Mouse (Mus musculus) MEL (cell line): ENCODE data around the gene Lig1. TPM values are rescaled to one million over a fixed set of nuclear protein-coding genes. Genes with fewer than 3 reads are reported as not detected.
A peak's percentile ranks its signal among the peaks of the same experiment; 100 is the strongest.

Source experiments
- DNase-seq: peaks from one replicate; pipeline ENCODE4 v3.0.0; 2011; ENCODE audit warnings: low read depth, low spot score
- H3K27ac ChIP-seq: 2 replicates; pipeline ENCODE4 v1.5.1; 2012; ENCODE audit warnings: low read depth, mild to moderate bottlenecking, control low read depth, low read length, moderate library complexity; ENCODE audit not compliant: control insufficient read depth
- H3K27me3 ChIP-seq, 2 experiments: fragments of 150-350 bp in 1 of 2; sonication (generic) in 1 of 2; 2 replicates each; pipeline ENCODE4 v1.6.1; 2012; ENCODE audit warnings: low read length in 2 of 2, mild to moderate bottlenecking in 2 of 2, improper control_type of control experiment in 1 of 2, moderate library complexity in 1 of 2; ENCODE audit not compliant: insufficient read depth in 2 of 2, control insufficient read depth in 1 of 2
- H3K36me3 ChIP-seq, 2 experiments: 2 replicates each; pipeline ENCODE4 v1.6.1; 2012 to 2014; ENCODE audit warnings: low read length in 2 of 2, improper control_type of control experiment in 1 of 2, inconsistent platforms in 1 of 2, mild to moderate bottlenecking in 1 of 2; ENCODE audit not compliant: insufficient read depth in 2 of 2, control insufficient read depth in 1 of 2
- H3K4me1 ChIP-seq, 2 experiments: fragments of 150-350 bp in 1 of 2; sonication (generic) in 1 of 2; 2 replicates each; pipeline ENCODE4 v1.6.1; 2012; ENCODE audit warnings: low read length in 2 of 2, improper control_type of control experiment in 1 of 2, mild to moderate bottlenecking in 1 of 2; ENCODE audit not compliant: insufficient read depth in 2 of 2, control insufficient read depth in 1 of 2
- H3K4me3 ChIP-seq, 2 experiments: fragments of 150-350 bp in 1 of 2; sonication (generic) in 1 of 2; 2 replicates each; pipeline ENCODE4 v1.5.1; 2012; ENCODE audit warnings: low read depth in 2 of 2, low read length in 2 of 2, mild to moderate bottlenecking in 2 of 2, moderate library complexity in 2 of 2, control low read depth in 1 of 2, improper control_type of control experiment in 1 of 2; ENCODE audit not compliant: control insufficient read depth in 1 of 2, insufficient read depth in 1 of 2
- H3K79me2 ChIP-seq: 2 replicates; pipeline ENCODE4 v1.6.1; 2012; ENCODE audit warnings: mild to moderate bottlenecking, low read length, moderate library complexity; ENCODE audit not compliant: control insufficient read depth, poor library complexity, insufficient read depth
- H3K9ac ChIP-seq: 2 replicates; pipeline ENCODE4 v1.6.1; 2012; ENCODE audit warnings: low read depth, mild to moderate bottlenecking, control low read depth, low read length, moderate library complexity; ENCODE audit not compliant: control insufficient read depth, poor library complexity, severe bottlenecking
- H3K9me3 ChIP-seq: fragments of 150-350 bp; sonication (generic); replicated peaks from 2 replicates; pipeline ENCODE4 v1.6.1; 2012; ENCODE audit warnings: mild to moderate bottlenecking, low read length, improper control_type of control experiment, moderate library complexity; ENCODE audit not compliant: insufficient read depth
- BHLHE40 ChIP-seq: IDR thresholded peaks from 2 replicates; pipeline ENCODE4 v1.6.1; 2012; ENCODE audit warnings: low read depth, mild to moderate bottlenecking, inconsistent platforms, low read length, improper control_type of control experiment, borderline replicate concordance
- CHD2 ChIP-seq: IDR thresholded peaks from 2 replicates; pipeline ENCODE4 v1.6.1; 2011; ENCODE audit warnings: low read length, improper control_type of control experiment
- ELF1 ChIP-seq: IDR thresholded peaks from 2 replicates; pipeline ENCODE4 v1.6.1; 2014; ENCODE audit warnings: low read depth, mild to moderate bottlenecking, inconsistent platforms, low read length, improper control_type of control experiment, moderate library complexity
- EP300 ChIP-seq, 2 experiments: IDR thresholded peaks; 2 replicates each; pipeline ENCODE4 v1.6.1; 2011; ENCODE audit warnings: improper control_type of control experiment in 2 of 2, low read length in 2 of 2, low read depth in 1 of 2, mild to moderate bottlenecking in 1 of 2
- GABPA ChIP-seq: IDR thresholded peaks from 2 replicates; pipeline ENCODE4 v1.6.1; 2012; ENCODE audit warnings: low read depth, mild to moderate bottlenecking, inconsistent platforms, low read length, improper control_type of control experiment, moderate library complexity
- HCFC1 ChIP-seq: IDR thresholded peaks from 2 replicates; pipeline ENCODE4 v1.6.1; 2012; ENCODE audit warnings: low read depth, mild to moderate bottlenecking, inconsistent platforms, low read length, improper control_type of control experiment, moderate library complexity
- JUND ChIP-seq: IDR thresholded peaks from 2 replicates; pipeline ENCODE4 v1.6.1; 2011; ENCODE audit warnings: low read depth, mild to moderate bottlenecking, improper control_type of control experiment, low read length
- MAZ ChIP-seq: IDR thresholded peaks from 2 replicates; pipeline ENCODE4 v1.6.1; 2012; ENCODE audit warnings: low read depth, mild to moderate bottlenecking, inconsistent platforms, low read length, improper control_type of control experiment
- NELFE ChIP-seq: IDR thresholded peaks from 2 replicates; pipeline ENCODE4 v1.6.1; 2011; ENCODE audit warnings: low read depth, low read length, improper control_type of control experiment
- POLR2AphosphoS2 ChIP-seq: IDR thresholded peaks from 2 replicates; pipeline ENCODE4 v1.6.1; 2011; ENCODE audit warnings: low read length, improper control_type of control experiment
- RAD21 ChIP-seq: IDR thresholded peaks from 2 replicates; pipeline ENCODE4 v1.6.1; 2011; ENCODE audit warnings: mild to moderate bottlenecking, low read depth, low read length, improper control_type of control experiment
- RCOR1 ChIP-seq: IDR thresholded peaks from 2 replicates; pipeline ENCODE4 v1.6.1; 2012; ENCODE audit warnings: low read depth, mild to moderate bottlenecking, inconsistent platforms, low read length, improper control_type of control experiment
- SIN3A ChIP-seq: IDR thresholded peaks from 2 replicates; pipeline ENCODE4 v1.6.1; 2012; ENCODE audit warnings: low read length, improper control_type of control experiment, inconsistent platforms
- SMC3 ChIP-seq: IDR thresholded peaks from 2 replicates; pipeline ENCODE4 v1.6.1; 2011; ENCODE audit warnings: low read depth, low read length, improper control_type of control experiment
- TCF12 ChIP-seq: IDR thresholded peaks from 2 replicates; pipeline ENCODE4 v1.6.1; 2014; ENCODE audit warnings: low read depth, mild to moderate bottlenecking, inconsistent platforms, low read length, improper control_type of control experiment, moderate library complexity
- UBTF ChIP-seq: IDR thresholded peaks from 2 replicates; pipeline ENCODE4 v1.6.1; 2012; ENCODE audit warnings: low read depth, mild to moderate bottlenecking, inconsistent platforms, low read length, improper control_type of control experiment, moderate library complexity, borderline replicate concordance; ENCODE audit not compliant: insufficient read depth
- USF1 ChIP-seq: IDR thresholded peaks from 2 replicates; pipeline ENCODE4 v1.6.1; 2014; ENCODE audit warnings: low read depth, mild to moderate bottlenecking, inconsistent platforms, low read length, improper control_type of control experiment, moderate library complexity
- ZKSCAN1 ChIP-seq: IDR thresholded peaks from 2 replicates; pipeline ENCODE4 v1.6.1; 2012; ENCODE audit warnings: low read depth, mild to moderate bottlenecking, inconsistent platforms, low read length, improper control_type of control experiment, moderate library complexity
- ZMIZ1 ChIP-seq: IDR thresholded peaks from 2 replicates; pipeline ENCODE4 v1.6.1; 2012; ENCODE audit warnings: low read depth, mild to moderate bottlenecking, inconsistent platforms, low read length, improper control_type of control experiment, moderate library complexity
- polyA plus RNA-seq, 2 experiments: library from polyadenylated mRNA; stranded (reverse) in 1 of 2; unstranded in 1 of 2; fragments of >175 nt in 1 of 2; fragments of >200 nt in 1 of 2; gene quantifications; 2 replicates each; pipeline versions ENCODE4 v1.2.1 to v1.2.4; 2012; ENCODE audit warnings: low replicate concordance in 2 of 2, low read depth in 1 of 2; ENCODE audit not compliant: insufficient read length in 2 of 2, insufficient read depth in 1 of 2, missing spikeins in 1 of 2
- total RNA-seq: library from RNA; depleted of rRNA; stranded (reverse); fragments of 300-350 nt; gene quantifications from 2 replicates; pipeline ENCODE4 v1.2.3, GENCODE M21; 2012; rRNA removed

Lig1 gene
- total RNA-seq (63.1 and 67.2 TPM in 2 replicates), polyA plus RNA-seq (100 to 1,000 TPM; 187 to 570 TPM)

- Histone ChIP-seq H3K9me3 (no peaks in the 10 kb centered on the region), H3K27me3 (no peaks in the 10 kb centered on the region), H3K27ac (peak within 1 kb of the TSS; percentile 84), H3K9ac (peak within 1 kb of the TSS; percentile 86), H3K79me2 (peaks cover 8% of the 10 kb centered on the region), H3K4me1 (peaks cover 2 to 14% of the 10 kb centered on the region in 2 experiments), H3K36me3 (peaks cover 0 to 10% of the 10 kb centered on the region in 2 experiments; a peak in 3 of 4 replicates), H3K4me3 (peak within 1 kb of the TSS; percentile 76 to 79)
- no peak for TF ChIP-seq SIN3A
- no peak for TF ChIP-seq ZMIZ1
- no peak for TF ChIP-seq NELFE
- TF ChIP-seq ELF1, result no peak
- no peak for TF ChIP-seq RCOR1
- TF ChIP-seq CHD2, result no peak
- TF ChIP-seq USF1, result no peak
- TF ChIP-seq SMC3, result no peak
- no peak for TF ChIP-seq TCF12
- no peak for TF ChIP-seq UBTF
- no peak for TF ChIP-seq JUND
- TF ChIP-seq GABPA, result no peak
- TF ChIP-seq ZKSCAN1, result no peak
- TF ChIP-seq MAZ, result no peak
- TF ChIP-seq POLR2AphosphoS2, result no peak
- TF ChIP-seq RAD21, result no peak
- no peak for TF ChIP-seq HCFC1
- TF ChIP-seq BHLHE40, result no peak
- no peak for DNase-seq
These were observed at the start of gene Lig1 for GRCm38 (mm10) chr7:13277081-13277480. Gene Lig1 (plus strand): TSS chr7:13277283.

- H3K27me3 ChIP-seq, result no peaks in the 10 kb centered on the region
- H3K36me3 ChIP-seq, result no peaks in the 10 kb centered on the region
- TF ChIP-seq EP300 (IDR thresholded peaks at IDR 0.05; ENCODE audit: low read depth in 1 of 2, low read length in 2 of 2), result no peak
- no peak overlapping the region for H3K9ac ChIP-seq
- DNase-seq, result no peak
- H3K79me2 ChIP-seq, result no peaks in the 10 kb centered on the region
- no peaks in the 10 kb centered on the region for H3K9me3 ChIP-seq
- no peak overlapping the region for H3K4me3 ChIP-seq
- no peak overlapping the region for H3K27ac ChIP-seq
- H3K4me1 ChIP-seq, result no peaks in the 10 kb centered on the region
These were observed 16.1 kb upstream of the Lig1 start for GRCm38 (mm10) chr7:13260746-13261700.
